Mouse (Mus musculus) 416B (cell line): ENCODE results near the gene Dpep3.
A peak's percentile ranks its signal among the peaks of the same experiment; 100 is the strongest.

ENCODE experiments used
- DNase-seq: peaks from one replicate; pipeline ENCODE4 v3.0.0; 2011; ENCODE audit warnings: low read depth

Dpep3 gene

GRCm38 (mm10) chr8:105975363-105975762, 3.9 kb downstream of the Dpep3 start:
- peak; percentile 23 for DNase-seq

- no peak for DNase-seq
Measured at GRCm38 (mm10) chr8:105971019-105971720, 8.1 kb downstream of the Dpep3 start.

- DNase-seq = no peak
Measured at GRCm38 (mm10) chr8:105969367-105969766, 9.9 kb downstream of the Dpep3 start.

DNA sequence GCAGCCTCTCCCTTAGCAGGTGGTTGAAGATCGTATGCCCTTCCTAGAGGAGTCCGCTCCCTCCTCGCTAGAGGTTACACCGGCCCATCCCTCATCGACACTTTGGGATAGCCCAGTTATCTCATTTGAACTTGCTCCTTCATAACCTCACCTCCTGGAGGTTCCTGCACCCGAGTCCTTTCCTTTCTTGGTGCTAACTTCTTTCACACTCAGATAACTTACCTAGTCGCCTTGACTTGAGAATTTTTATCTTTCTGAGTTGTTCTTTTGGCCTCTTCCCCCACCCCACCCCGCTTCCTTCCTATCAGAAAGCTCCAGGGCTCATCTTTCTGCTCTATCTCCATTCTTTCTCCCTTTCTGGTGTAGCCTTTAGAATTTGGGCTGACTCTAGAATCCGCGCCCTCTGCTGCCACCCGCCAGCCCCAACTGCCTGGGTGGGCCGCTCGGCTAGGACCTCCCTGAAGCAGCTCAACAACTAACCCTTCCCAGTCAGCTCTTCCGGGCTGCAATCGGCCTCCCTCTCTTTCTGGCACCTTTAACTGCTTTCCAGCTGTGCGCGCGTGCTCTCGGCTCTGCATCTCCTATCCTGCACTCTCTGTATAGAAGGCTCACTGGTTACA, 12.4 kb downstream of the Dpep3 start:
- no peak for DNase-seq

DNA sequence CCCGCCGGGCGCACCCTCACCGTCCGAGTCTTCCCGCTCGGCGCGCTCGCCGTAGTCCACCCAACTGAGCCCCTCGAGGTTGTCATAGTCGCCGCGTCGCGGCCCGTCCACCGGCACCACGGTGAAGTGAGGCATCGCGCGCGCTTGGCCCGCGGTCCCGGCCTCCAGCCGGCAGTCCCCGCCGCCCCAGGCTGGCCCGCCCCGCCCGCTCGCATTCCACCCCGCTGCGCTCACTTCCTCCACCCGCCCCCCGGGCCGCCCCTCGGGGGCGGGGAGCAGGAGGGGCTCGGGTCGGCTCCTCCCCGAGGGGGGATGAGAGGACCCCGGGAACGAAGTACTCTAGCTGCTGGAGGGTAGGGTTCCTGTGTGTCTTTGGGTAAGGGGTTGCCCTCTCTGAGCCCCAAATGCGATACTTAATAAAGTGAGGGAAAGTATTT, 13.3 kb downstream of the Dpep3 start, which contains the start of gene Slc12a4:
Gene Slc12a4 (minus strand): TSS at position 193 of the 437 bp plus-strand sequence.
- DNase-seq = peak; percentile 67

GRCm38 (mm10) chr8:105965266-105965904, 13.8 kb downstream of the Dpep3 start:
- DNase-seq = peak; percentile 77

DNA sequence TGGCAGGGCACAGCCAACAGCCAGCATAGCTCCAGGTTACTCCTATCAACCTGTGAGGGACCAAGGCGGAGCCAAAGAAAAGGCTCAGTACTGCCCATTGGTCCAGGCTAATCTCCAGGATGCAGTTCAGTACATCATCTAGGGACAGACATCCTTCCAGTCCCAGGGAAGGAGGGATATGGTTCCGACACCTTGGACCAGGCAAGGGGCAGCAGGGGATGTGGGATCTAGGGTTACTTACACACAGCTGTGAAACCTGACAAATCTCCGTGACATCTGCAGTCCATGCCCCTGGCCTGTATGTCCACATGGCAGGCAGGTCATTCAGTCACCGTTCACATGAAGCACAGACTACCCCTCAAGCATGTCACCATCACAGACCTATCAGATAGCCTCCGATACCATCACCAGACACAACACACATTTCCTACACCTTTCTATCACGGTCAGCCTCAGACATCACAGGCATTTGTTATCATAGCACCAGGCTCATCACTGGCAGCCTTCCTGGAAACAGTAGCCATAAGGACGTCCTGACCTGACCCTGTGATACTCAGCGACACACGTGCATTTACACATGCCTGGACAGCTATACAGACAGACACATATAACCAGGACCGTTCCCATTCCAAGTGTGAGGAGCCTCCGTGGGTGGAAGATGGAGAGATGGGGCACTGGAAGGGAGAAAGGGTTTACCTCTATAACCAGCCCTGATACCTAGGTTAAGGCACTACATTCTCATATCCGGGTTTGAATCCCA, 14.5 kb downstream of the Dpep3 start:
- no peak for DNase-seq

DNA sequence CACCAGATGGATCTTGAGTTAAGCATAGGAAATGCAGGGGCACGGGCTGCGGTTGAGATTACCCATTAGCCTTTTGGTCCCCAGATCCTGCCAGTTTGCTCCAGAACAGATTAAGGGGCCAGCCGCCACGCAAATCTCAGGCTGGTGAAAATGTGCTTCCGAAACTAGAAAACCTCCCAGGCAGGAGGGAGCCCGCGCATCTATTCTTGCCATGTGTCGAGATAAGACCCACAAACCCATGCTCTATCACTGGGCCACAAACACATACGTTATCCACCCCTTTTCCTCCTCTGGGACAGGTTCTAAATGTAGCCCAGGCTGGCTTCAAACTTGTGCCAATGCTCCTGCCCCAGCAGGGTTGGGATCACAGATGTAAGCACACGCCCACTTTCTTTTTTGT, 17.7 kb downstream of the Dpep3 start:
- DNase-seq = no peak

DNA sequence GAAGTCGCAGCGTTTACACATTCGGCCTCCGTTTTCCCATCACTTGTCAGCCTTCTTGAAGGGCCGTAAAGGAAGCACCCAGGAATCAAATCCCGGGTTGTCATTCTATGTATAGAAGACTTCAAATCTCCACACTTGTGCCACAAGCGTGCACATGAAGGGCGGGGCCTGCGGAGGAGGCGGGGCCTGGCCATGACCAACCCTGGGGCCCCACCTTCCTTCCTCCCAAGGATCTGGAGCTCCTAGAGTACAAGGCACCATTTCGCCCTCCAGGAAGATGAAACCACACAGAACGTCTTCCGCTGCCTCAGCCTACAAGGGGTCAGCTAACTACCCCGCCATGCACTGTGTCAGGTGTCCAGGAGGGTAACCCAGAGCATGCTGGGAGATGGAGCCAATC, 18.1 kb downstream of the Dpep3 start:
- DNase-seq = no peak

DNA sequence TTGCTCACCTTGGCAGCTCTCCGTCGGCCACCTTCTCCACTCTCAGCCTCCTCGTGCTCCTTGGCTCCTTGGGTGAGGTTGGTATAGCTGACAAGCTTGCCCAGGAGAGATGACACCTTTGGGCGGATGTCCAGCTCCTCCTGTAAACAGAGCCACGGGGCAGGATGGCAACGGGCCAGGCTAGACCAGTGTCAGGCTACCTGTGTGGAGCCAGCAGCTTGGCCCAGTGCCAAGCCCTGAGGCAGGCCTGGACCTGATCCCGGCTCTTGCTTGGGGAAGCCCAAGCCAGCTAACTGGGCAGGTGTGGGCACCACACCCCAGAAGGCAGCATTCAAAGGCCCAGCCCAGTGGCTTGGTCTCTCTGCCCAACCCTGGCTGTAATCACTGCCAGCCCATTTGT, 19.9 kb downstream of the Dpep3 start:
- DNase-seq = no peak

- no peak for DNase-seq
Measured at GRCm38 (mm10) chr8:105957813-105958212, 21.4 kb downstream of the Dpep3 start.

DNA sequence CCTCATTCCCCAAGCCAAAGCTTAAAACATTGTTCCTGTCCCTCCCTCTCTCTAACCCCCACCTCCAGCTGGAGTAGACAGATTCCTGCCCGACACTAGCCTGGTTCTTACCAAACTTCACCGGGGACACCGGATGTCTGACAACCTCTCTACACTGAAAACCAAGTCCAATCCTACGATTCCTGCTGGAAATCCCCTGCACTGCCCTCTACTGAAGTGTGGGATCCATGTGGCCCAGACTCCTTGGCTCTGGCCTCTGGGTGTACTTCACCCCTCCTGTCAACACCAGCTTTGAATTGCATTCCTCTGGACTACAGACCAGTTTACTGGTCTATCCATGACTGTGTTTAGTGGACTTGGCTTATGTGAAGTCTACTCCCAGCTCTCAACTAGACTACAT, 22.7 kb downstream of the Dpep3 start:
- no peak for DNase-seq

DNA sequence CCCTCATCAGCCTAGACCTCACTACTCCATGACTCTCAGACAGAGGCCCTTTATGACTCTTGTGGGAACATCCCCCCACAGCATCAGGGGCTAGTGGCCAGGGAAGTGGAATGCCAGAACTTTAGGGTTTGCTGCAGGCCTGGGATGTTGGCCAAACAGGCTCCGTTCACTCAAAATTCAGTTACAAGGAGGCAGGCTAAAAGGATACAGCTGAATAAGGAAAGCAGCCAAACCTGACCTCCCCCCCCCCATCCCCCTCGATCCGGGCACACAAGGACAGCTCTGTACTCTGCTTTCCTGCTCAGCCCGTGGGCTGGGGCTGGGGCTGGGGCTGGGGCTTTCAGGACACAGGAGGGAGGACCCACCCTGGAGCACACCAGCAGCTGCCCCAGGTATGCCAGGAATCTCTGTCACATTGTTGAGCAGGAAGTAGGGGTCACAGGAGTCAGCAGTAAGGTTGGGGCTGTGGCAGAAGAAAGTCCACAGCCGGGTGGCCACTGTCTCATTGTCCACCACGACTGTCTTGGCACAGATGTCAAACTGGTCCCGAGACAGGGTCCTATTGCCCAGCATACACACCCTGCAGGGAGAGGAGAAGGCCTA, 28.1 kb downstream of the Dpep3 start:
- no peak for DNase-seq

DNA sequence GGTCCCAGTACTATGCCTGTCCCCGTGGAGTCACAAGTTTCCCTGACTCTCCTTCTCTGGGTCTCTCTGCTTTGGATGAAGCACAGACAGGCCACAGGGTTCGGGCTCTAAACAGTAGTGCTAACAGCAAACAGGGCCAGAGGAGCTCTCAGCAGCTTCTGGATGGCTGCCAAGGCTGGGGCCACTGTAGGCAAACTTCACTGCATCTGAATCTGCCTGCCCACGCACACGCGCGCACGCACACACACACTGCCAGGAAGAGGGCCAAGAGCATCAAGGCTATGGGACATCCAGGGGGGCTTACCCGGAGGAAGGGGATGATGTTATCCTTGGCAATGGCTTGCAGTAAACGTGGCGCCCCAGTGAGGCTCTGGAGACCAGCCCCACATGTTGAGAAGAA, 29.9 kb downstream of the Dpep3 start:
- peak; percentile 39 for DNase-seq

GRCm38 (mm10) chr8:105943321-105943739, 35.9 kb downstream of the Dpep3 start, which contains the start of gene Lcat:
Gene Lcat, minus strand, starts transcription at chr8:105943382.
- DNase-seq = no peak

- DNase-seq = no peak
Measured at GRCm38 (mm10) chr8:105942542-105942941, 36.7 kb downstream of the Dpep3 start.

DNA sequence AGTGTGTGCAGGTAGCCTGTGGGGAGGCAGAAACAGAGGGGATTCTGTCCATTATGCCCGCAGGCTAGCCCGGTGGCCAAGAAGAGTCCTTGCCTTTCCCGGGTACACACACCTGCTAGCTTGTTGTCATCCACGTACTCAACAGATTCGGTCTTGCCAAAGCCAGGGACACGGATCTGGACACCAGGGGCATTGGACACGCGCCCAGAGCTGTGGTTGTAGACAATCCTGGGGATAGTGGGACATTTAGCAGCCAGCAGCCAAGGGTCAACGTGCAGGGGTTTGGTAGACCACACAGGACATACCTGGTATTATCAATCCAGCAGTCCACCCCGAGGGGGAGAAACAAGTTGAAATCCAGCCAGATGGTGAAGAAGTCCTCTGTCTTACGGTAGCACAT, 37.2 kb downstream of the Dpep3 start:
- no peak for DNase-seq

DNA sequence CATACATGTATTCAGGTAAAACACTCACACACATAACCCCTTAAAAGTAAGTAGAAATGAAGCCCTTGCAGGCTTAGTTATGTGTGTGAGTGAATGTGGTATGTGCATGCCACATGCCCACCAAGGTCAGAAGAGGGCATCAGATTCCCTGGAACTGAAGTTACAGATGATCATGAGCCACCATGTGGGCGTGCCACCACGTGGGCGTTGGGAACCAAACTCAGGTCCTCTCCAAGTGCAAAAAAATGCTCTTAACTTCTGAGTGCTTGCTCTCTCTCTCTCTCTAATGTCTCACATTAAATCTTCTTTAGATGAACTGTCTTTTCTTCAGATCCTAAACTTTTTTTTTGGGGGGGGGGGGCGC, 40.9 kb downstream of the Dpep3 start, which contains the start of gene Psmb10:
Gene Psmb10 (minus strand): TSS at position 139 of the 364 bp plus-strand sequence.
- peak; percentile 89 for DNase-seq

DNA sequence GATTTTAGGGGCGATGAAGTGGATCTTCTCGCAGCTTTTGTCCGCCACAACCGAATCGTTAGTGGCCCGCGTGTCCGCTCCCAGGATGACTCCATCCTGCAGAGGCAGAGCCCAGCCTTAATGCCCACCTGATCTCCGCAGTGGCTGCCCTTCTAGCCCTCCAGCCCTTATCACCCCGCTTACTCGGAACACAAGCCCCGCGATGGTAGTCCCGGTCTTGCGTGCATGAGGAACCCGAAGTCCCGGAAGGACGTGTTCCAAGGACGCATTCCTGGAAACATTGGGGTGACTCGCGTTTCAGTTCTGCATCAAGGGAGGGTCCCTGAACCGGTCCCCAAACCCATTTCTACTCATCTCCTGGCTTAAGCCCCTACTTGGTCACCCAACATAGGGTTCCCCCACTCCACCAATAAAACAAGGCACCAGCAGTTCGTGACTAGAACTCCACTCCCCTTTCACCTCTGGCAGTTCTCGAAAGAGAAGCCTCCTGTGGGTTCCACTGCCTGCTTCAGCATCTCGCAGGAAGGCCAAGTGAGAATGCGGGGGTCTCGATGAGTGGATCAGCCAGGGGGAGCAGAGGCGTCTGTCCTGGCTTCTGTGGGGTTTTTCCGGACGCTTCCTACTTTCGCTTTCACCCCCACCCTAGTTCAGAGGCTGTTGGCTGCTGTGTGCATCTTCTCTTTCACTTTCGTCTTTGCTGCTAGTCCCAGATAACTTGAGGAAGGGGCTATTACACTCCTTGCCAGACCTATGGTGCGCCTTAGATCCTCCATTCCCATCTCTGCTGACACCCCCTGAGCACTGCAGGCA, 41.5 kb downstream of the Dpep3 start:
- peak; percentile 63 for DNase-seq

DNA sequence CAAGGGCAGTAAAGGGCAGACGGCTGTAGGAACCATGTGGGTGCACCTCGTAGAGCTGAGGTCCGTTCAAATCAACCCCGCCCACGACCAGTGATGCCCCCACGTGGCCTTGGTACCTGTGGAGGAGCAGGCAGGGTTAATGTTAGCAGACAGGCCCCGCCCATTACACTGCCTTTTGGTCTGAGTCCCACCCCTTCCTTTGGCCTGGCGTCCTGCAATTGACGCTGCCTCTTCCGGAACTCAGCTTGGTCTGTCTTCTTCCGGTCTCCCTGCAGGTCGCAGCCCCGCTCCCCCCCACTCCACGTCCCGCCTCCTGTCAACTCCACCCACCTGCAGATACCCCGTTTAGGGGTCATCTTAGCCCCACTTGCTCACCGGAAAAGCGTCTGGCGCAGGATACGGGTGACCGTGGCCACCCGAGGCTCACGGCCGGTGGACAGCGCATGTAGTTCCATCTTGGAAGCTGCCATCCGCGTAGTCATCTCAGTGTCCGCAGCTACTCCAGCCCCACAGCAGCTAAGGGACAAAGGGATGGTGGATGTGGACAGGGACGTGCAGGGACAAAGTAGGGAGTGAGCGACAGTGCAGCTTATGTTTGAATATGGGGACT, 42.3 kb downstream of the Dpep3 start:
- DNase-seq = peak; percentile 96
